Mouse (Mus musculus) heart, adult 2 months (tissue): ENCODE measurements around the gene Arhgap18. TPM values are rescaled to one million over a fixed set of nuclear protein-coding genes. Genes with fewer than 3 reads are reported as not detected.

Source experiments
- DNase-seq, 2 experiments: peaks; one replicate each; pipeline ENCODE4 v3.0.0; 2021
- H3K27ac ChIP-seq: fragments of 200-600 bp; 2 replicates; pipeline ENCODE4 v1.8.1; 2022
- H3K27me3 ChIP-seq: fragments of 200-500 bp; 2 replicates; pipeline ENCODE4 v1.6.1; 2012; ENCODE audit warnings: mild to moderate bottlenecking, low read length, inconsistent platforms, mixed read lengths; ENCODE audit not compliant: control insufficient read depth, insufficient read depth
- H3K36me3 ChIP-seq: fragments of 200-500 bp; 2 replicates; pipeline ENCODE4 v1.6.1; 2012; ENCODE audit warnings: low read length, inconsistent platforms; ENCODE audit not compliant: control insufficient read depth, insufficient read depth
- H3K4me1 ChIP-seq: fragments of 200-500 bp; 2 replicates; pipeline ENCODE4 v1.6.1; 2011; ENCODE audit warnings: low read length; ENCODE audit not compliant: control insufficient read depth, insufficient read depth
- H3K4me3 ChIP-seq: fragments of 200-600 bp; 2 replicates; pipeline ENCODE4 v1.8.1; 2022
- H3K79me2 ChIP-seq: fragments of 200-500 bp; replicated peaks from 2 replicates; pipeline ENCODE4 v1.6.1; 2012; ENCODE audit warnings: mild to moderate bottlenecking, inconsistent platforms, low read length, moderate library complexity, mixed read lengths; ENCODE audit not compliant: control insufficient read depth, insufficient read depth
- H3K9ac ChIP-seq: fragments of 200-500 bp; 2 replicates; pipeline ENCODE4 v1.6.1; 2012; ENCODE audit warnings: low read depth, mild to moderate bottlenecking, control low read depth, inconsistent platforms, low read length, mixed read lengths
- CTCF ChIP-seq: fragments of 200-600 bp; IDR thresholded peaks from 2 replicates; pipeline ENCODE4 v1.8.1; 2022; ENCODE audit warnings: antibody characterized with exemption, mild to moderate bottlenecking, moderate library complexity
- EP300 ChIP-seq: fragments of 200-500 bp; IDR thresholded peaks from 2 replicates; pipeline ENCODE4 v1.6.1; 2011; ENCODE audit warnings: low read depth, low read length, control low read depth; ENCODE audit not compliant: insufficient read depth
- POLR2A ChIP-seq: fragments of 200-500 bp; IDR thresholded peaks from 2 replicates; pipeline ENCODE4 v1.6.1; 2011; ENCODE audit warnings: mild to moderate bottlenecking, low read depth, low read length, control low read depth; ENCODE audit not compliant: insufficient read depth
- WGBS: fragments of 180-500 bp; shearing (Covaris S2); methylation state at CpG from one replicate; pipeline ENCODE4 v1.1.7; 2018; 5-methylcytosine and 5-hydroxymethylcytosine counted together
- intact Hi-C: fragments of 180-260 bp; cut with DNase I; formaldehyde crosslinking; loops from one replicate; pipeline ENCODE4 v1.15.1; 2025
- polyA plus RNA-seq: library from polyadenylated mRNA; depleted of rRNA; stranded (reverse); fragments of >200 nt; gene quantifications from 2 replicates; pipeline ENCODE4 v1.2.3, GENCODE M21; 2012
- total RNA-seq, 2 experiments: library from RNA; stranded (reverse); gene quantifications; 2 replicates each; pipeline ENCODE4 v1.2.3; 2021

Arhgap18 gene
- total and polyA plus RNA-seq, 3 experiments, result 4.1 to 14.5 (median 13.3) TPM

GRCm38 (mm10) chr10:26750827-26751226 is 2.4 kb upstream of the Arhgap18 start:
- intact Hi-C loops, result loop anchor here (5.0 to 10.0 kb wide), 2 partner anchors 39 to 376 kb away; partner anchors contain the start of gene L3mbtl3
- DNase-seq, result no peak
- Histone ChIP-seq H3K4me3 (no peak overlapping the region), H3K36me3 (no peaks in the 10 kb centered on the region), H3K79me2 (no peaks in the 10 kb centered on the region), H3K9ac (no peak overlapping the region), H3K27me3 (no peaks in the 10 kb centered on the region), H3K4me1 (peaks cover 1% of the 10 kb centered on the region; the same call in 1 of the 2 replicates), H3K27ac (no peak overlapping the region)
- TF ChIP-seq CTCF (no peak), EP300 (no peak), POLR2A (no peak)
- 72% methylated on average over 3 of the region's 3 CpGs for WGBS

GRCm38 (mm10) chr10:26752064-26752928 is 925 bp upstream of the Arhgap18 start:
- Histone ChIP-seq H3K79me2 (no peaks in the 10 kb centered on the region), H3K36me3 (no peaks in the 10 kb centered on the region), H3K9ac (no peak overlapping the region), H3K4me1 (peaks cover 1% of the 10 kb centered on the region; the same call in 1 of the 2 replicates), H3K4me3 (no peak overlapping the region), H3K27ac (peak overlapping the region; percentile 30; the same call in 1 of the 2 replicates), H3K27me3 (no peaks in the 10 kb centered on the region)
- DNase-seq, result peak; percentile 53 to 61
- intact Hi-C loops, result loop anchor here (5.0 to 10.0 kb wide), 2 partner anchors 40 to 377 kb away; partner anchors contain the start of gene L3mbtl3
- WGBS, result 69% methylated on average over 16 of the region's 16 CpGs
- TF ChIP-seq EP300, result no peak
- TF ChIP-seq CTCF, result peak; percentile 79

- Histone ChIP-seq H3K4me3 (no peak overlapping the region), H3K27me3 (no peaks in the 10 kb centered on the region), H3K36me3 (0 out of 2 replicates have a peak, but pooled peaks cover 1% of the 10 kb centered on the region), H3K27ac (no peak overlapping the region), H3K4me1 (peaks cover 5% of the 10 kb centered on the region; the same call in 1 of the 2 replicates), H3K79me2 (no peaks in the 10 kb centered on the region), H3K9ac (no peak overlapping the region)
- intact Hi-C loops, result loop anchor here (5.0 to 10.0 kb wide), 2 partner anchors 42 to 379 kb away; partner anchors contain the start of gene L3mbtl3
- TF ChIP-seq POLR2A (no peak), EP300 (no peak), CTCF (no peak)
- WGBS, result 80% methylated on average over 6 of the region's 6 CpGs
- no peak for DNase-seq
Measured at GRCm38 (mm10) chr10:26754006-26754405, 785 bp downstream of the Arhgap18 start.

- TF ChIP-seq POLR2A (no peak), CTCF (no peak), EP300 (no peak)
- DNase-seq, result no peak
- H3K27me3 ChIP-seq, result no peaks in the 10 kb centered on the region
- H3K36me3 ChIP-seq, result peaks cover 8% of the 10 kb centered on the region; the same call in 1 of the 2 replicates
- H3K4me1 ChIP-seq, result peaks cover 8% of the 10 kb centered on the region
- WGBS, result 72% methylated on average over 2 of the region's 2 CpGs
- intact Hi-C loops, result loop anchor here (10.0 kb wide), 1 partner anchor 382 kb away; the partner anchor contains the start of gene L3mbtl3
- no peak overlapping the region for H3K4me3 ChIP-seq
- no peak overlapping the region for H3K9ac ChIP-seq
- no peak overlapping the region for H3K27ac ChIP-seq
- no peaks in the 10 kb centered on the region for H3K79me2 ChIP-seq
Measured at GRCm38 (mm10) chr10:26757231-26757630, 4.0 kb downstream of the Arhgap18 start.

GRCm38 (mm10) chr10:26759469-26759868 is 6.2 kb downstream of the Arhgap18 start:
- H3K9ac ChIP-seq, result no peak overlapping the region
- no peaks in the 10 kb centered on the region for H3K79me2 ChIP-seq
- no peak overlapping the region for H3K4me3 ChIP-seq
- intact Hi-C loops, result loop anchor here (2.0 to 10.0 kb wide), 2 partner anchors 69 to 385 kb away; partner anchors contain the start of gene L3mbtl3
- TF ChIP-seq POLR2A, result no peak
- TF ChIP-seq CTCF, result no peak
- TF ChIP-seq EP300, result no peak
- WGBS, result 49% methylated on average over 6 of the region's 6 CpGs
- peak overlapping the region; percentile 76 for H3K27ac ChIP-seq
- DNase-seq, result no peak
- H3K27me3 ChIP-seq, result no peaks in the 10 kb centered on the region
- peaks cover 8% of the 10 kb centered on the region; the same call in 1 of the 2 replicates for H3K36me3 ChIP-seq
- H3K4me1 ChIP-seq, result peaks cover 9% of the 10 kb centered on the region

GRCm38 (mm10) chr10:26761103-26761502 is 7.9 kb downstream of the Arhgap18 start:
- Histone ChIP-seq H3K27me3 (no peaks in the 10 kb centered on the region), H3K36me3 (peaks cover 8% of the 10 kb centered on the region; the same call in 1 of the 2 replicates), H3K9ac (no peak overlapping the region), H3K4me1 (peaks cover 9% of the 10 kb centered on the region), H3K79me2 (no peaks in the 10 kb centered on the region), H3K4me3 (no peak overlapping the region), H3K27ac (no peak overlapping the region; the same call in 1 of the 2 replicates)
- 66% methylated on average over 4 of the region's 4 CpGs for WGBS
- intact Hi-C loops, result no loop called here
- no peak for DNase-seq
- no peak for TF ChIP-seq POLR2A
- TF ChIP-seq CTCF, result no peak
- no peak for TF ChIP-seq EP300
